Mouse (Mus musculus): ENCODE data around the gene Ebf3. TPM values are rescaled to one million over a fixed set of nuclear protein-coding genes. Genes with fewer than 3 reads are reported as not detected.

The Ebf3 gene
- polyA plus RNA-seq, 1 experiment from 2014 or later: 6.4 TPM

DNA sequence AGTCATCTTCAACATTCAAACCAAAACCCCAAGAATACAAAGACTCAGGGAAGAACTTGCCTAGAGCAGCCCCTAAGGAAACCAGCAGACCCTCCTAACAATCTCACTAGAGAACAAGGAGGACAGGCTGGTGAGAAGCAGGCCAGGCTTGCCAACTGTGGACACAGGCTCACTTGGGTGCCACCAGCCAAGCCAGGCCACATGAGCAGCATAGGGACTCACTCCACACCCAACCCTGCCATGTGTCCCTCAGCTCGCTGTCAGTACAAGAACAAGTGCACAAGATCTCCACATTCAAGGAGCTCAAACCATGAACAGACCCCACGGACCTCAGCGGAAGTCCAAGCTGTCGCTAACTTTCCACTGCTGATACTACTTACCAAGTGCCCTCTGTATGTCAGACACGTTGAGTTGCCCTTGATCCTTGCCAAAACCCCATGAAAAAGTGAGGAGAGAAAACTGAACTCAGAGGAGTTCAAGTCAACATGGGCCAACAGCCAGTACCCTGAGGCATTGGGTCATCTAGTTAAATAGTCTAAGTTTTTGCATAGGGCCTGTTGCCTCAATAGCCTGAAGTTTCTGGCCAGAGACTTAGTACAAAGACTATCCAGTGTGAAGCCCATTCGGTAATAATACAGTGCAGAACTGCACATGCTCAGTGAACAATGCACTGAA is 91.3 kb downstream of the Ebf3 start:
- Histone ChIP-seq H3K4me2 (replicated peaks) (no peak overlapping the region), H3K9ac (no peak overlapping the region), H3K4me3 (replicated peaks) (no peak overlapping the region), H3K27me3 (no peaks in the 10 kb centered on the region; the same call in 1 of the 2 replicates), H3K27ac (replicated peaks) (no peak overlapping the region), H3K36me3 (no peaks in the 10 kb centered on the region), H3K9me3 (replicated peaks) (no peaks in the 10 kb centered on the region), H3K4me1 (peaks cover 16% of the 10 kb centered on the region)
- no peak for ATAC-seq (ENCODE audit: insufficient number of reproducible peaks, low FRiP score, low TSS enrichment, low read depth)
- WGBS: 84% methylated on average over 6 of the region's 6 CpGs

DNA sequence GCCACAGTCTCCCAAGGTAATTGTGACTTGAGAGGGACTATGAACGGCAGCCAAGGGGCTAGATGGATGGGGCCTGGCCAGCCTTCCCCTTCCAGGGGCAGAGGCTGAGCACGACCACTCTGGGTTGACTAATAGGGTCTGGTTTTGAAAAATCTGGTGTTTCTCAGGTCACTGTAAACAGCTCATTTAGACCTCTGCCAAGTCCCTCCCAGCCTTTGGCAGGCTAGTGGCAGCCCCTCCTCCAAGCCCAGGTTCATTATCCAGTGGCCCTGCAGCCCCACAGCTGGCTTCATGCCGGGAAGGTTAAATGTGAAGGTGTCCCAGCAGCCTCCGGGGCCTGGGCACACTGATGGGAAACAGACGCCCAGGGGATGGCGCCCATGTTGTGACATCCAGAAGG is 92.6 kb downstream of the Ebf3 start:
- 0 out of 2 replicates have a peak, but pooled peaks have one; percentile 31 for ATAC-seq (ENCODE audit: insufficient number of reproducible peaks, low FRiP score, low TSS enrichment, low read depth)
- Histone ChIP-seq H3K9me3 (replicated peaks) (no peaks in the 10 kb centered on the region), H3K27ac (replicated peaks) (no peak overlapping the region), H3K4me1 (peaks cover 11% of the 10 kb centered on the region), H3K36me3 (no peaks in the 10 kb centered on the region), H3K4me2 (replicated peaks) (no peak overlapping the region), H3K9ac (no peak overlapping the region), H3K4me3 (replicated peaks) (no peak overlapping the region), H3K27me3 (no peaks in the 10 kb centered on the region; the same call in 1 of the 2 replicates)
- WGBS: 23% methylated on average over 6 of the region's 6 CpGs

DNA sequence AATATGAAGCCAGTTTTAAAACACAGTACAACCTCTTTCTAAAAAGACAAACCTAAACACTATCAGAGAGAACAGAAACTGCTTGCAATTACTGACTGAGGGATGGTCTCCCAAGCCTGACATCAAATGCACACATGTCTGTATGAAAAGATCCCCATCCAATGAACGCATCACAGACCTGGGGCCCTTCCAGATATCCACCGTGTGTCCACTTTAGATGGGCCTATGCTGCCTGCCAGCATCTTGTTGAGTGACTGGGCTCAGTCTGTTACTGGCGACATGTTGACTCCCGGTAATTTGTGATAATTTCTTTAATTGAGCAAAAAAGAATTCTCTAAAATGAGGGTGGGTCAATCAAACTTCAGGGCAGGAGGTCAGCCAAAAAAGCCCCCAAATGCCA is 93.8 kb downstream of the Ebf3 start:
- ATAC-seq (ENCODE audit: insufficient number of reproducible peaks, low FRiP score, low TSS enrichment, low read depth): no peak
- H3K9ac ChIP-seq: no peak overlapping the region
- no peak overlapping the region for H3K4me2 ChIP-seq (replicated peaks)
- no peaks in the 10 kb centered on the region; the same call in 1 of the 2 replicates for H3K27me3 ChIP-seq
- no peak overlapping the region for H3K4me3 ChIP-seq (replicated peaks)
- H3K27ac ChIP-seq (replicated peaks): no peak overlapping the region
- no peaks in the 10 kb centered on the region for H3K9me3 ChIP-seq (replicated peaks)
- peaks cover 7% of the 10 kb centered on the region for H3K4me1 ChIP-seq
- H3K36me3 ChIP-seq: no peaks in the 10 kb centered on the region
- WGBS: 67% methylated on average over 4 of the region's 4 CpGs

DNA sequence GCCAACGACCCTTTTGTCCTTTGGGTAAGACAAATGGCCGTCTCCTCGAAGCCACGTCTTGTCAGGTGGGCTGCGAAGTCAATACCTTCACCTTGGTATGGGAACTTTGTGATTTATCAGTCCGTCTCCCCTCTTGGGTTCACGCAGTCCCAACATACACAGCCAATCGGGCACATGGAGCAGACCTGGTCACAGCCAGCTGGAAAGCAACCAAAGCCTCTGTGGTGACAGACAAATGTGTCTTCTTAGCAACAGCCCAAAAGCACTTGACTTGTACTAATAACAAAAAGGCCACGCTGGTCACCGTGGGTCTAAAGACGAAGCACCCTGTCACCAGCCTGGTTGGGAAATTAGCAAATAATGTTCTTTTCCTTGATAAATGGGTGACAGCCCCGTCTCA is 95.5 kb downstream of the Ebf3 start:
- no peaks in the 10 kb centered on the region; the same call in 1 of the 2 replicates for H3K27me3 ChIP-seq
- no peak overlapping the region for H3K4me3 ChIP-seq (replicated peaks)
- no peak overlapping the region for H3K4me2 ChIP-seq (replicated peaks)
- H3K4me1 ChIP-seq: no peaks in the 10 kb centered on the region; the same call in 1 of the 2 replicates
- H3K27ac ChIP-seq (replicated peaks): no peak overlapping the region
- H3K36me3 ChIP-seq: no peaks in the 10 kb centered on the region
- H3K9ac ChIP-seq: no peak overlapping the region
- WGBS: 94% methylated on average over 12 of the region's 12 CpGs
- ATAC-seq (ENCODE audit: insufficient number of reproducible peaks, low FRiP score, low TSS enrichment, low read depth): no peak
- no peaks in the 10 kb centered on the region for H3K9me3 ChIP-seq (replicated peaks)

DNA sequence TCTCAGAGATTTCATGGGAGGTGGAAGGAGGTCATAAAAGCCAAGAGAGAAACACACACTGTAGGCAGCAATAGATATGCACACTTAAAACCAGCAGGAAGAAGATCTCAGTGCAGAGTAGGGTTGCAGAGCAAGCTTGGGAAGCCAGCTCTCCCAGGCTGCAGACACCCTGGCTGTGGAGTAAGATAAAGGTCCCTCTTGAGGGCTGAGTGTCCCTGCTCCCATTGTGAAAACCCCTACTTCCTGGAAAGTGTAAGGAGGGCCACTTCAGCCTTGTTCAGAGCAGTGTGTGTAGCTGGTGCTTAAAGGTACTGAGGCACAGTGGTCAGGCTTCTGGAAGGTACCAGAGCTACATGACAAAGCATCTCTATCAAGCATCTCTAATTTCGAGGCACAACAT is 100.8 kb downstream of the Ebf3 start:
- ATAC-seq (ENCODE audit: insufficient number of reproducible peaks, low FRiP score, low TSS enrichment, low read depth): no peak
- WGBS: 73% methylated on average over 1 of the region's 1 CpGs
- H3K4me3 ChIP-seq (replicated peaks): no peak overlapping the region
- H3K4me1 ChIP-seq: peaks cover 2% of the 10 kb centered on the region; the same call in 1 of the 2 replicates
- H3K9me3 ChIP-seq (replicated peaks): no peaks in the 10 kb centered on the region
- no peak overlapping the region for H3K9ac ChIP-seq
- no peak overlapping the region for H3K4me2 ChIP-seq (replicated peaks)
- no peaks in the 10 kb centered on the region for H3K36me3 ChIP-seq
- no peaks in the 10 kb centered on the region for H3K27me3 ChIP-seq
- H3K27ac ChIP-seq (replicated peaks): no peak overlapping the region

DNA sequence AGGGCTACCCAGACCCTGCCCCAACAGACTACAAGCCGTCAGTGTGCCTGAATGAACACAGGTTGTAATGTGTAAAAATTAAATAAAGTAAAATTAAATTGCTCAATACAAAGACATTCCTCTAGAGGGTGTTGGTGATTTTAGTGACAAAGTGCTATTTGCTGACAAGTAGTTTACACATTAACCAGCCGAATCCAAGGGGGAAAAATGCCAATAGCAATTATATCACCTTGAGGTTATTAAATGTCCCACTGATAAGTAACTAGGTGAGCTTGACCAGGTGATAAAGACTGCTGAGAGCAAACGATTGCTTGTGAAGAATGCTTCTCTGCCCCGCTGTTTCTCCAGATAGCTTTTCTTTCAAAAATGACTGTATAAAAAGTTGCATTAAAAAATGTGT is 102.9 kb downstream of the Ebf3 start:
- Histone ChIP-seq H3K4me2 (replicated peaks) (no peak overlapping the region), H3K9me3 (replicated peaks) (no peaks in the 10 kb centered on the region), H3K27ac (replicated peaks) (no peak overlapping the region), H3K36me3 (no peaks in the 10 kb centered on the region), H3K9ac (no peak overlapping the region), H3K4me1 (peaks cover 2% of the 10 kb centered on the region; the same call in 1 of the 2 replicates), H3K27me3 (no peaks in the 10 kb centered on the region), H3K4me3 (replicated peaks) (no peak overlapping the region)
- 50% methylated on average over 4 of the region's 4 CpGs for WGBS
- no peak for ATAC-seq (ENCODE audit: insufficient number of reproducible peaks, low FRiP score, low TSS enrichment, low read depth)

DNA sequence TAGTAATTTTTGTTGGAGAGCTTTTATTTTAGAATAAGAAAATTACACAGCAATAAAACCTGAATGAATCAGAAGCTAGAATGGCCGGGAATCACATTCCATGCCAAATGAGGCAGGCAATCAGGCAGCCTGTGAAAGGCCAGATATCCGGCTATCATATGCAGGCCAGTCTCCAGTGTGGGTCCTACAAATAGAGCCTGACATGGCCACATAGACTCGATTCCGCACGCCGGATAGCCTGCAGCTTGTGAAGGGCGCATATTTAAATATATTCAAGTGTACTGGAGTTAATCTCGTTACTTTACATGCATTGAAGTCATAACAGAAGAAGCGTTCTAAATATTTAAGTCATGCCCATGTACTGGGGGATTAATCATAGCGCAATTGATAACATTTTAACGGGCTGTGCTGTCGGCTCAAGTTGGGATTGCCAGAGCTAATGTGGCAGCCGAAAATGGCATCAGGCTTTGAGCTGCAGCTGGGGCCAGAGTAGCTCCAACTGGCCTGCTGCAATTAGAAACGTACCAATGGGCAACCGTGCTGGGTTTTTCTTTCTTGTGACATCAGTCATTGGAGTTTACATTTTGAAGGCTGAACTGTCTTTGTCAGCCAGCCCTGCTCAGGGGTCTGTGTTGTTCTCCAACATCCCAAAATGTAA is 104.4 kb downstream of the Ebf3 start:
- Histone ChIP-seq H3K27ac (replicated peaks) (no peak overlapping the region), H3K9ac (no peak overlapping the region), H3K4me1 (peaks cover 2% of the 10 kb centered on the region; the same call in 1 of the 2 replicates), H3K4me3 (replicated peaks) (no peak overlapping the region), H3K27me3 (no peaks in the 10 kb centered on the region), H3K9me3 (replicated peaks) (no peaks in the 10 kb centered on the region), H3K4me2 (replicated peaks) (no peak overlapping the region), H3K36me3 (no peaks in the 10 kb centered on the region)
- ATAC-seq (ENCODE audit: insufficient number of reproducible peaks, low FRiP score, low TSS enrichment, low read depth): no peak
- 69% methylated on average over 15 of the region's 15 CpGs for WGBS

DNA sequence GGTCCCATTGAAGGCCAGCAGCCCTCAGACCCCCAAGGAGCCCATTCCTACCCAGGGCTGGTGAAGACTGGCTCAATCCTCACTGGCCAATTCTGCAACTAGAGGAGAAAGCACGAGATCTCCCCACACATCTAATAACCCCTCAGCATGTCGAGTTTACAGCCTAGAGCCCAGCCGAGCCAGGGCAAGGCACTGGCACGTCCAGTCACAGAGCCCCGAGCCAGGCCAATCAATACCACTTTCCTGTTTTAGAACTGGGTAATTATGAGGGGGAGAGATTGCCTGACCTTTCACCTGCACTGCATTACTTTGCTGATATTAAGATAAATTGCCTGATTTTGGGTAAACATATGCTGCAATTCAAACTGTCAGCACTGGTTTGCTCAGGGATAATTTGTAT is 105.7 kb downstream of the Ebf3 start:
- no peak overlapping the region for H3K4me3 ChIP-seq (replicated peaks)
- WGBS: 53% methylated on average over 5 of the region's 5 CpGs
- H3K9ac ChIP-seq: no peak overlapping the region
- no peak overlapping the region for H3K27ac ChIP-seq (replicated peaks)
- no peaks in the 10 kb centered on the region for H3K27me3 ChIP-seq
- H3K9me3 ChIP-seq (replicated peaks): no peaks in the 10 kb centered on the region
- H3K4me1 ChIP-seq: peaks cover 2% of the 10 kb centered on the region; the same call in 1 of the 2 replicates
- H3K4me2 ChIP-seq (replicated peaks): no peak overlapping the region
- no peaks in the 10 kb centered on the region for H3K36me3 ChIP-seq
- no peak for ATAC-seq (ENCODE audit: insufficient number of reproducible peaks, low FRiP score, low TSS enrichment, low read depth)

DNA sequence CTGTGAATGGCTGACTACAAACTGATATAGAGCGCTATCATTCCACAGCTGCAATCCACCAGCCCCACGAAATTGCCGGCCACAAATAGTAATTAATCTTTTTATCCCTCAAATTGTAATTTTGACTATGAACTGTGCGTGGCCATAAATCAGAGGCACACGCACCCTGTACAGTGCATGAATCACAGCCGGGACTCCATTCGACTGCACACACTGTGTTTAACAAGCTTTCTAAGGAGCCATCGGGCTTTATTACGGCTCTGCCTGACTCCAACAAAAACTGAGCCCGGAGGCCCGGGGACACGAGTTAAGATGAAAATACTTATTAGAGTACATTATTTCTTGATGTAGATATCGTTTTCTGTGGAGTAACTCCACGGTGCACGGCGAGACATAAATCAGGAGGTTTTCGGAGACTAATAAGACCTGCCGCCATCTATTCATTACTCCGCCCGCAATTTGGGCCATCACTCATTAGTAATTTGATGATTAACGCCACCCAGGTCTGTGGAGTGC is 107.4 kb downstream of the Ebf3 start:
- H3K4me2 ChIP-seq (replicated peaks): no peak overlapping the region

DNA sequence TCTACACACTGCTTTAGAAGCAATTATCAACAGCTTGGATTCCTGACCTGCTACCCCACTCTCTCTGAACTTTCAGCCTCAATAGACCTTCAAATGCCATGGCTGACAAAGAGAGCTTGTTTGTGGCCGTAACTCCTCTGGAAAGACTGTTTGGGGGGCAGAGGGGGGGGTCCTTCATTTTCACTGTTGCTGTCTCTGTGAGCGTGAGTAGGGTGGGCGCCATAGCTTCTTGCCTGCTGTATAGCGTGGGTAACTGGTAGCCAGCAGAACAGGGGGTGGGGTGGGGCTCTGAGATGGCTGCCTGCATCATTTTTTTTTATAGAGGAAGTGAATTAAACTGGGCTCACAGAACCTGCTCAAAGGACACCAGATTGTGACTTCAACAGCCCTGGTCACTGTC is 114.7 kb downstream of the Ebf3 start:
- no peak for ATAC-seq (ENCODE audit: insufficient number of reproducible peaks, low FRiP score, low TSS enrichment, low read depth)
- Histone ChIP-seq H3K4me2 (replicated peaks) (no peak overlapping the region), H3K27me3 (no peaks in the 10 kb centered on the region; the same call in 1 of the 2 replicates), H3K9me3 (replicated peaks) (no peaks in the 10 kb centered on the region), H3K4me3 (replicated peaks) (no peak overlapping the region), H3K4me1 (no peaks in the 10 kb centered on the region), H3K9ac (no peak overlapping the region), H3K36me3 (peaks cover 25% of the 10 kb centered on the region; the same call in 1 of the 2 replicates), H3K27ac (replicated peaks) (no peak overlapping the region)
- 89% methylated on average over 4 of the region's 4 CpGs for WGBS

More for the DNA sequence above, 107.4 kb downstream of the Ebf3 start:
- no peak overlapping the region for H3K9ac ChIP-seq
- no peaks in the 10 kb centered on the region for H3K4me1 ChIP-seq
- H3K36me3 ChIP-seq: 0 out of 2 replicates have a peak, but pooled peaks cover 4% of the 10 kb centered on the region
- H3K4me3 ChIP-seq (replicated peaks): no peak overlapping the region
- H3K27me3 ChIP-seq: no peaks in the 10 kb centered on the region
- no peaks in the 10 kb centered on the region for H3K9me3 ChIP-seq (replicated peaks)
- 82% methylated on average over 21 of the region's 21 CpGs for WGBS
- no peak overlapping the region for H3K27ac ChIP-seq (replicated peaks)
- no peak for ATAC-seq (ENCODE audit: insufficient number of reproducible peaks, low FRiP score, low TSS enrichment, low read depth)

DNA sequence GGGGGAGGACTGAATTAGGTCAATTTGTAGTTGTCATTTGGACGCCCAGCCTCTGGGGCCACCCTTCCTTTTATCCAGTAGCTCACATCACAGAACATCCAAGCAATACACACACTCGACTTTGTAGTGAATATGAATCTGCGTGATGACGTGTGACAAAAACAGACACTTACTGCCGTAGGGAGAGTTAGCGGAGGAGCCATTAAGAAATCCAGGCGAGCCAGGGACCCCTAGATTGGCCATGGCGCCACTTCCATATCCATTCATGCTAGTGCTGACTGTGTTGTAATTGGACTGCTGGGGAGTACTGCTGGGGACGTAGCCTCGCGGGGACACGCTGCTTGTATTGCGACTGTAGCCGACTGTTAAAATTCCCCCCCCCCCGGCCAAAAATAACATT is 115.3 kb downstream of the Ebf3 start:
- peaks cover 28% of the 10 kb centered on the region; the same call in 1 of the 2 replicates for H3K36me3 ChIP-seq
- ATAC-seq (ENCODE audit: insufficient number of reproducible peaks, low FRiP score, low TSS enrichment, low read depth): no peak

More for the DNA sequence above, 115.3 kb downstream of the Ebf3 start:
- Histone ChIP-seq H3K27me3 (no peaks in the 10 kb centered on the region; the same call in 1 of the 2 replicates), H3K9ac (no peak overlapping the region), H3K4me2 (replicated peaks) (no peak overlapping the region), H3K9me3 (replicated peaks) (no peaks in the 10 kb centered on the region), H3K4me1 (no peaks in the 10 kb centered on the region), H3K4me3 (replicated peaks) (no peak overlapping the region), H3K27ac (replicated peaks) (no peak overlapping the region)
- WGBS: 91% methylated on average over 15 of the region's 15 CpGs
